Mouse (Mus musculus): ENCODE data around the gene Xrra1. TPM values are rescaled to one million over a fixed set of nuclear protein-coding genes. Genes with fewer than 3 reads are reported as not detected.
"Not testable (repeated sequence)": the region's sequence is repeated elsewhere in the genome, so short reads cannot be mapped to it uniquely, and the experiment has no call there.

Xrra1 gene
- polyA plus RNA-seq, 1 experiment from 2014 or later, result 0.37 TPM

DNA sequence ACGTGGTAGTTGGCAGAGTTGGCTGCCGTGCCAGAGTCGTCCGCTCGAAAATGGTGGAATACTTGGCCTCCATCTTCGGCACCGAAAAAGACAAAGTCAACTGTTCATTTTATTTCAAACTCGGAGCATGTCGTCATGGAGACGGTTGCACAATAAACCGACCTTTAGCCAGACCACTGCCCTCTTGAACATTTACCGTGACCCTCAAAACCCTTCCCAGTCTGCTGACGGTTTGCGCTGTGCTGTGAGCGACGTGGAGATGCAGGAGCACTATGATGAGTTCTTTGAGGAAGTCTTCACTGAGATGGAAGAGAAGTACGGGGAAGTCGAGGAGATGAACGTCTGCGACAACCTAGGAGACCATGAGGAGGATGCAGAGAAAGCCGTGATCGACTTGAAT, 86.1 kb downstream of the Xrra1 start:
- not testable (repeated sequence) for H3K4me3 ChIP-seq (replicated peaks); H3K9me3 ChIP-seq; H3K27ac ChIP-seq; ATAC-seq (ENCODE audit: low FRiP score); H3K4me1 ChIP-seq; H3K4me2 ChIP-seq; H3K9ac ChIP-seq; H3K27me3 ChIP-seq
- 96% methylated on average over 22 of the region's 22 CpGs for WGBS
- peaks cover 69% of the 10 kb centered on the region for H3K36me3 ChIP-seq (replicated peaks)

DNA sequence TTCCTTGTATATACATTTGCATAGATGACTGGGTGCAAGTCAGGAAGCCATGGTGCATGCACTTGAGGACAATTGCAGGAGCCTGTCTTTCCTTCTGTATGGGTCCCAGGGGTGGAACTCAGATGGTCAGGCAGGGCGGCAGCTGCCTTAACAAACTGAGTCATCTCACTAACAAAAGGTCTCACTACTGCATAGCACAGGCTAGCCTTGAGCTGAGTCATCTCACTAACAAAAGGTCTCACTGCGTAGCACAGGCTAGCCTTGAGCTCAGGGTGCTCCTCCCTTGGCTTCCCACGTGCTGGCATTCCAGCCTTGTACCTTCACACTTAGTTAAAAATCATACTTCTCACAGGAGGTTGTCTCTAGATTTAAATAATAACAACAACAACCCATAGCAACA, 87.0 kb downstream of the Xrra1 start:
- H3K27me3 ChIP-seq, result no peaks in the 10 kb centered on the region

DNA sequence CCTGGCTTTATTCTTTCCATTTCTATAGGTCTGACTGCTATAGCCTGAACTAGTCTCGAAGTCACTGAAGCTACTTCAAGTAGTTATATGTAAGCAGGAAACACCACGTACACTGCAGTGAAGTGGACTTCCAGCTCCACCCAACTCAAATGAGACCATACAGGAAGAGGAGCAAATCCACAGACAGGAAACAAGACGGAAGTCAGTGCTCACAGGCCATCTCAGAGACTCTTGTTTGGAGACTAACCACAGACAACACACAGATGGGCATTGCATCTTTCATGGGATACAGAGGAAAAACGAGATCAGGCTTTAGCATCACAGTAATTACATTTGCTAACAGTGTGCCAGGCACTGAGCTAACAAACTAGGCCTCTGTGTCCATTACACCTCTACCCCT, 87.4 kb downstream of the Xrra1 start:
- H3K4me2 ChIP-seq, result no peak overlapping the region
- peaks cover 60% of the 10 kb centered on the region for H3K36me3 ChIP-seq (replicated peaks)
- H3K4me3 ChIP-seq (replicated peaks), result no peak overlapping the region
- H3K27ac ChIP-seq, result no peak overlapping the region
- 89% methylated on average over 4 of the region's 4 CpGs for WGBS
- H3K27me3 ChIP-seq, result no peaks in the 10 kb centered on the region
- H3K4me1 ChIP-seq, result no peaks in the 10 kb centered on the region
- ATAC-seq (ENCODE audit: low FRiP score), result no peak
- no peaks in the 10 kb centered on the region for H3K9me3 ChIP-seq
- no peak overlapping the region for H3K9ac ChIP-seq

More for the DNA sequence above, 87.0 kb downstream of the Xrra1 start:
- WGBS, result 96% methylated on average over 3 of the region's 3 CpGs
- H3K4me3 ChIP-seq (replicated peaks), result no peak overlapping the region
- no peak overlapping the region for H3K27ac ChIP-seq
- H3K4me1 ChIP-seq, result no peaks in the 10 kb centered on the region
- H3K9ac ChIP-seq, result no peak overlapping the region
- H3K9me3 ChIP-seq, result no peaks in the 10 kb centered on the region
- no peak for ATAC-seq (ENCODE audit: low FRiP score)
- peaks cover 60% of the 10 kb centered on the region for H3K36me3 ChIP-seq (replicated peaks)
- H3K4me2 ChIP-seq, result no peak overlapping the region

DNA sequence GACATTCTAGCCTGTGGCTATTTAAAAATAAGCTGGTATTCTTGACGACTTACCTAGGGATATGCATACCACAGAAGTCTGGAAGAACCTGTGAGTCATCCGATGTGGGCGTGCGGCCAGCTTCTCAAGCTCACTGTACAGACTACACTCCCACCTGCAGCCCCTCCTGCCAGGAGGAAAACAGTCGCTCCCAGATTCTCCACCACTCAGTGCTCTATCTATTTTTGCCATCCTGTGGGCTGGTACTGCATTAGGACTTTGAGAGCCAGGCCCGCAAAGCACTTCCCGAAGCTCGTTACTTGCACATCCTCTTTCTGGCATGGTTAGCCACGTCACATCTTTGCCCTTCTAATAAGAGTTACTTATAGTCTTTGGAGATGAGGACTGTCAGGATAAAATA, 88.4 kb downstream of the Xrra1 start:
- no peaks in the 10 kb centered on the region for H3K9me3 ChIP-seq
- no peak overlapping the region for H3K9ac ChIP-seq
- 91% methylated on average over 9 of the region's 9 CpGs for WGBS
- no peak overlapping the region for H3K4me2 ChIP-seq
- peaks cover 59% of the 10 kb centered on the region for H3K36me3 ChIP-seq (replicated peaks)
- no peak overlapping the region for H3K27ac ChIP-seq
- no peak overlapping the region for H3K4me3 ChIP-seq (replicated peaks)
- H3K4me1 ChIP-seq, result no peaks in the 10 kb centered on the region
- H3K27me3 ChIP-seq, result no peaks in the 10 kb centered on the region
- no peak for ATAC-seq (ENCODE audit: low FRiP score)

DNA sequence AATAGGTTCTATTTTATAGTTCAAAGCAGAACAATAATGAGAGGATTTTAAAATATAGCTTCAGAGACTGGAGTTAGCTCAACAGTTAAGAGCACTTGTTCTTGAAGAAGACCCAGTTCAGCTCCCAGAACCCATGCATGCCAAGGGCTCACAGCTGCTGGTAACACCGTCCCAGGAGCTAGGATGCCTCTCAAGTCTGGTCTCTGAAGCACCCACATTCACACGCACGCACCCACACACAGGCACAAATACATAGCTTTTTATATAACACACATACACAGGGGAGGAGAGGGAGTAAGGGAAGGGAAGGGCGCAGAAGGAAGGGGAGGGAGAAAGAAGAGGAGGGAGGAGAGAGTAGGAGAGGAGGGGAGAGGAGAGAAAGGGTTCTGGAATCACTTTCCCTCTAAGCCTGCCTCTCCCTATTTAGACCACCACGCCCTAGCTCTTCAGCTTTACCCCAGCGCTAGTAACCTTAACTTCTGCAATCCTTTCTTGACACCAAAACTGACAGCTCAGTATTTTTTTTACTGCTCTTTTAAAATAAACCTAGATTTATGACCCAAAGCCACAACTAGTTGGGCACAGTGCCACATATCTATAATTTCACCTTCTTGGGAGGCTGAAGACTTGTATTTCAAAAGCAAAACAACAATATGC, 94.7 kb downstream of the Xrra1 start:
- Histone ChIP-seq H3K9ac (no peak overlapping the region), H3K4me2 (no peak overlapping the region), H3K27ac (no peak overlapping the region), H3K4me3 (replicated peaks) (no peak overlapping the region), H3K27me3 (no peaks in the 10 kb centered on the region), H3K9me3 (no peaks in the 10 kb centered on the region), H3K4me1 (no peaks in the 10 kb centered on the region), H3K36me3 (replicated peaks) (peaks cover 5% of the 10 kb centered on the region; the same call in 1 of the 2 replicates)
- 96% methylated on average over 6 of the region's 6 CpGs for WGBS
- no peak for ATAC-seq (ENCODE audit: low FRiP score)

DNA sequence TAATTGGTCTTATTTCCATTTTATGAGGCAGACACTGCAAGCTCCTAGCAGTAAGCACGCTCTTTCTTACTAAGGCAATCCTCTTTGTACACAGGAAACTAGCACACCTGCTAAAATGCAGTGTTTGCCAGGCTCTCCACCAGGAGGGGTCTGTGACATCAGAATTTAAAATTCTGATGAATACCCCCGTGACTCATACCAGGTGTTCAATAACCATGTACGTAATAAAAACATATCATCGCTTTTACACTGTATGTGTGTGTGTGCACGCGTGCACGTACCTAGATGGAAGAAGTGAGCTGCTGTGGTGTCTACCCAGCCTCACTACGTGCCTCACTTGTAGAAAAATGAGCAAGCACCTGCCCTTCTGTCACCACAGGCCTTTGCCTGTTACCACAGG, 95.3 kb downstream of the Xrra1 start:
- H3K27ac ChIP-seq, result no peak overlapping the region
- WGBS, result 93% methylated on average over 8 of the region's 8 CpGs
- peaks cover 5% of the 10 kb centered on the region; the same call in 1 of the 2 replicates for H3K36me3 ChIP-seq (replicated peaks)
- no peak overlapping the region for H3K9ac ChIP-seq
- H3K4me2 ChIP-seq, result no peak overlapping the region
- no peak overlapping the region for H3K4me3 ChIP-seq (replicated peaks)
- H3K4me1 ChIP-seq, result no peaks in the 10 kb centered on the region
- H3K9me3 ChIP-seq, result no peaks in the 10 kb centered on the region
- H3K27me3 ChIP-seq, result no peaks in the 10 kb centered on the region
- no peak for ATAC-seq (ENCODE audit: low FRiP score)

DNA sequence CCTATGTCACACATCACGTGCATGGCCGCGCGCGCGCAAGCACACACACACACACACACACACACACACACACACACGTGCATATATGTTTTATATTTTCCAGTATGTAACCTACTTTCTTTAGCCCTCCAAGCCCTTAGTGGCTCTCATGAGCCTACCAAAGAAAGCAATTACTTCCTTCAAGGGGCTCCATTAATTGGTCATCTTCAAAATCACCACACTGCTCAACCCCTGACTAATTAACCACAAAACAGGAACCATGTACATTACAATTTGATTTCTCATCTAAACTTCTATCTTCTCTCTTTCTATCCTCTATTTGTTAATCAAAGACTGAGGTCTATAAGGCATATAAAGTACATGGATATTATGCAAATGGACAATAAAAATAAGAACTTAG, 97.2 kb downstream of the Xrra1 start:
- WGBS, result 100% methylated on average over 7 of the region's 7 CpGs
- no peak for ATAC-seq (ENCODE audit: low FRiP score)
- Histone ChIP-seq H3K27me3 (no peaks in the 10 kb centered on the region), H3K4me2 (no peak overlapping the region), H3K4me1 (no peaks in the 10 kb centered on the region), H3K36me3 (replicated peaks) (peaks cover 5% of the 10 kb centered on the region; the same call in 1 of the 2 replicates), H3K4me3 (replicated peaks) (no peak overlapping the region), H3K9ac (no peak overlapping the region), H3K27ac (no peak overlapping the region), H3K9me3 (no peaks in the 10 kb centered on the region)

DNA sequence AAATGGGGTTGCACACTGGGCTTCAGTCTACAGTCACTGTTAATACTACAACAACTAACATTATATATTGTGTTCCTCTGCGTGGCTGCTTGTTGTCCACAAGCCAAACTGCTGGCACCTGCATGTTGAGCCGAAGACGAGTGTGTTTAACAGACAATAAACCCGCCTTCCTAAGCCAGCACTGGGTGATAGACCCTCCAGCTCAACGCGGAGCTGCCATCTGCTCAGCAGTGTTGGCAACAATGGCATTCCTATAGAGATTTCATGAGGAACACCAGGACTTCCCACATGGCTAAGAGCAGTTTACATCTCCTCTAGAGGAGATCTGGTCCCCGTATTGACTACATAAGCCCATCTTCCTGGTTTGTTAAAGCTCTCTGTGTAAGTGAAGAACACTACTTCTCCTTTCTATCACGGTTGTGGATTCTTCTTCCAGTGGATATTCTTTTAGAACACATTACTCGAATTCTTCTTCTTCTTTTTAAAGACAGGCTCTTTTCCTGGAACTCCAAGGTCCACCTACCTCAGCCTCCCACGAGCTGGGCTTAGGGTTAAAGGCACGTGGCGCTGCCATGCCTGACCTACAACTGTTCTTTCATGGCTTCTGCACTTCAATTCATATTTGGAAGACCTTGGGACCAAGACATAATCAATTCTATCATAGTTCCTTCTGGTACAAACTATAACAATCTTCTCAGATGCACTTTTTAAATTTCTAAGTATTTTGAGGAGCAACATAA, 98.5 kb downstream of the Xrra1 start:
- Histone ChIP-seq H3K27me3 (no peaks in the 10 kb centered on the region), H3K9ac (no peak overlapping the region), H3K27ac (no peak overlapping the region), H3K36me3 (replicated peaks) (no peaks in the 10 kb centered on the region), H3K4me1 (no peaks in the 10 kb centered on the region), H3K4me3 (replicated peaks) (no peak overlapping the region), H3K9me3 (no peaks in the 10 kb centered on the region), H3K4me2 (no peak overlapping the region)
- WGBS, result 83% methylated on average over 12 of the region's 12 CpGs
- no peak for ATAC-seq (ENCODE audit: low FRiP score)

DNA sequence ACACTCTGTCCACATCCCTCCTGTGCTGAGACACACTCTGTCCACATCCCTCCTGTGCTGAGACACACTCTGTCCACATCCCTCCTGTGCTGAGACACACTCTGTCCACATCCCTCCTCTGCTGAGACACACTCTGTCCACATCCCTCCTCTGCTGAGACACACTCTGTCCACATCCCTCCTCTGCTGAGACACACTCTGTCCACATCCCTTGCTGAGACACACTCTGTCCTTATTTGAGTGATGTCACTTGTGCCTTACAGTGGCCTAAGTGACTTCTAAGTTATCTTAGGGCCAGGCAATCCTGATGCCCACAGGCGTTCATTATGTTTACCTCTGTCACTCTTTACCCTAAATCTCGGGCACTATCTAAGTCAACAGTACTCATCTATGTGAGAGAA, 101.7 kb downstream of the Xrra1 start:
- not testable (repeated sequence) for H3K4me3 ChIP-seq (replicated peaks); ATAC-seq (ENCODE audit: low FRiP score); H3K9me3 ChIP-seq; H3K9ac ChIP-seq; H3K4me2 ChIP-seq; H3K27me3 ChIP-seq; H3K27ac ChIP-seq; H3K36me3 ChIP-seq (replicated peaks)
- WGBS, result 90% methylated on average over 2 of the region's 2 CpGs
- peaks cover 17% of the 10 kb centered on the region for H3K4me1 ChIP-seq

DNA sequence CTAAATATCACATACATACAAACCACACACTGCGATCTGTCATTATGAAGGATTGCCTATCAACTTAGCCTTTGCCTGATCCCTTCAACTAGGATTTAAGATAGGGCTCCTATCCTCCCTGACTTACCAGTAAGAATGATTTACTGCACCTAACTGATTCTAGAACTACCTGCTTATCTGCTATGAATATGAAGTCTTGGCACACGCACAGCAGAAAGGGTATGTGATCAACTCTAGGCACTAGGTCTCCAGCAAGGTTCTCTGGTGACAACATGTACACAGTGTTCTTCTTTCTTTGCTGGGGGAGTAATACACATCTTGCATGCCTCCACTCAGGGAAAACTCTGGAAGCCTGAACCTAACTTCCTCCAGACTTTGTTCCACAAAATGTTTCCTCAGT, 102.6 kb downstream of the Xrra1 start:
- no peak overlapping the region for H3K4me2 ChIP-seq
- WGBS, result 98% methylated on average over 2 of the region's 2 CpGs
- H3K36me3 ChIP-seq (replicated peaks), result no peaks in the 10 kb centered on the region
- H3K4me1 ChIP-seq, result peaks cover 26% of the 10 kb centered on the region
- H3K27me3 ChIP-seq, result no peaks in the 10 kb centered on the region
- no peak overlapping the region for H3K9ac ChIP-seq
- no peak overlapping the region for H3K4me3 ChIP-seq (replicated peaks)
- H3K27ac ChIP-seq, result no peak overlapping the region
- ATAC-seq (ENCODE audit: low FRiP score), result no peak
- no peaks in the 10 kb centered on the region for H3K9me3 ChIP-seq

DNA sequence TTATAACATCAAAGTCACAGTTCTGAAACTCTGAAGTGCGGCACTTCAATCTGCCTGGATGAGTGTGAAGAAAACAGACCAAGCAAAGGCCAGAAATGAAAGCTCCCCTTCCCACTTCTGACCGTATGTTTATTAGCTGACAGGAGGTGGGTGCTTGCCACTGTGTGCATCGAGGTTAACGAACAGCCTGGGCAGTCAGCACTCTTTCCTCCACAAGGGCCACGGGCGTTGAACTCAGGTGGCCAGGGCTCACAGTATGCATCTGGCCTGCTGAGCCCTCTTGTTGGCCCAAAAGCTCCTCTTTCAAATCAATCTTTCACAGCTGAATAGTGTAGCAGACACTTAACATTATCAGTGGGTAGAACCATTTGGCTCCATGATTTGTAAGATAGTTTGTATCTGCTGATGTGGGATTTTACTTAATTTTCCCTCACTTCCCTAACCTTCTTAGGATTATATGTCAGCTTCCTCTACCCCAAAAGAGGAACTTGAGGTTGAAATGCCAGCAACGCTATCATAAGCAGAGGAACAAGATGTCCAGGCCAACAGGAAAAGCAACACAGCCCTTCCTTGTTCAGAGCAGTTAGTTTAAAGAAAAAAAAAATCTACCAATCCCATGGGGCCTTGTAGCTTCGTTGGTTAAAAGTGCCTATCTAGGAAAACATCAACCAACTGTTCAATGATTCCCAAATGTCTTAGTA, 103.8 kb downstream of the Xrra1 start:
- no peak overlapping the region for H3K4me3 ChIP-seq (replicated peaks)
- H3K27me3 ChIP-seq, result no peaks in the 10 kb centered on the region
- ATAC-seq (ENCODE audit: low FRiP score), result no peak
- H3K4me1 ChIP-seq, result peaks cover 38% of the 10 kb centered on the region
- H3K4me2 ChIP-seq, result no peak overlapping the region
- no peak overlapping the region for H3K27ac ChIP-seq
- WGBS, result 68% methylated on average over 8 of the region's 8 CpGs
- H3K9ac ChIP-seq, result no peak overlapping the region
- no peaks in the 10 kb centered on the region for H3K9me3 ChIP-seq
- H3K36me3 ChIP-seq (replicated peaks), result no peaks in the 10 kb centered on the region

DNA sequence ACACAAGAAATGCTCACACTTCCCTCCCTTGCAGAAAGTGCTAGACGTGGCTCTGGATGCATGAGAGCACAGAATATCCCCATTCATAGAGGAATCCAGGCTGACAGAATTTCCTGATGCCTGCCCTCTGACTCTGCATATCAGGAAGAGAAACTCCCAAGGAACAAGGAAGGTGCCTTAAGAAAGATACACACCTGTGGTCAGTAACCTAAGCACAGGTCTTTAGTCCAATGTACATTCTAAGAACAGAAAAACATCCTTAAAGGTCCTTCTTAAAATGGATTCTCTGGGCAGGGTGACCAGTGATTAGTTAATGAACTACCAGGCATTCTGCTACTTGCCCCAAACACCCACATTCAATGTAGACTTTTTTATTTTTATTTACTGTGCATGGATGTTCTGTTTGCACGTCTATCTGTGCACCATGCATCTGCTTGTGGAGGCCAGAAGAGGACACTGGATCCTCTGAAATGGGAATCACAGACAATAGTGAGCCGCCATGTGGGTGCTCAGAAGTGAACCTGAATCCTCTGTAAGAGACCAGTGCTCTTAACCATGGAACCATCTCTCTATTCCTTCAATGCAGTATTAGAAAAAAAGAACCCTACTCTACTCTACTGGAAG, 104.4 kb downstream of the Xrra1 start:
- no peak overlapping the region for H3K4me3 ChIP-seq (replicated peaks)
- H3K36me3 ChIP-seq (replicated peaks), result no peaks in the 10 kb centered on the region
- no peaks in the 10 kb centered on the region for H3K27me3 ChIP-seq
- 85% methylated on average over 3 of the region's 3 CpGs for WGBS
- H3K9me3 ChIP-seq, result no peaks in the 10 kb centered on the region
- no peak overlapping the region for H3K4me2 ChIP-seq
- no peak overlapping the region for H3K9ac ChIP-seq
- H3K4me1 ChIP-seq, result peaks cover 42% of the 10 kb centered on the region
- H3K27ac ChIP-seq, result no peak overlapping the region
- ATAC-seq (ENCODE audit: low FRiP score), result no peak
